Mouse (Mus musculus) intestine, embryonic 16.5 days (tissue): ENCODE results near the gene Cry2. TPM values are rescaled to one million over a fixed set of nuclear protein-coding genes. Genes with fewer than 3 reads are reported as not detected.
"Not testable (repeated sequence)": the region's sequence is repeated elsewhere in the genome, so short reads cannot be mapped to it uniquely, and the experiment has no call there.

ENCODE experiments used
- ATAC-seq: fragments of 200-750 bp; cut with Nextera tagmentation; 2 replicates; pipeline ENCODE4 v1.8.0; 2017; ENCODE audit warnings: moderate TSS enrichment, moderate library complexity
- H3K27ac ChIP-seq: fragments of 300-500 bp; sonication (generic); 2 replicates; pipeline ENCODE4 v1.5.1; 2014; ENCODE audit warnings: mild to moderate bottlenecking, low read length
- H3K27me3 ChIP-seq: fragments of 300-500 bp; sonication (generic); replicated peaks from 2 replicates; pipeline ENCODE4 v1.6.1; 2014; ENCODE audit warnings: low read length, control low read depth, mixed read lengths; ENCODE audit not compliant: control insufficient read depth, insufficient read depth
- H3K36me3 ChIP-seq: fragments of 300-500 bp; sonication (generic); 2 replicates; pipeline ENCODE4 v1.6.1; 2014; ENCODE audit warnings: low read length, control low read depth; ENCODE audit not compliant: control insufficient read depth, insufficient read depth
- H3K4me1 ChIP-seq: fragments of 300-500 bp; sonication (generic); 2 replicates; pipeline ENCODE4 v1.6.1; 2014; ENCODE audit warnings: low read length, control low read depth, mixed read lengths; ENCODE audit not compliant: control insufficient read depth, insufficient read depth
- H3K4me2 ChIP-seq: fragments of 300-500 bp; sonication (generic); 2 replicates; pipeline ENCODE4 v1.6.1; 2014; ENCODE audit warnings: low read depth, low read length, control low read depth
- H3K4me3 ChIP-seq: fragments of 300-500 bp; sonication (generic); 2 replicates; pipeline ENCODE4 v1.5.1; 2014; ENCODE audit warnings: mild to moderate bottlenecking, low read length
- H3K9ac ChIP-seq: fragments of 300-500 bp; sonication (generic); 2 replicates; pipeline ENCODE4 v1.6.1; 2014; ENCODE audit warnings: low read depth, low read length
- H3K9me3 ChIP-seq: fragments of 300-500 bp; sonication (generic); 2 replicates; pipeline ENCODE4 v1.6.1; 2016; ENCODE audit warnings: low read length, control low read depth; ENCODE audit not compliant: control insufficient read depth
- whole genome bisulfite sequencing: fragments of 180-500 bp; shearing (Covaris S2); extraction: QIAGEN DNeasy Blood & Tissue Kit; methylation state at CpG from one replicate; pipeline ENCODE4 v1.1.7; 2014; 5-methylcytosine and 5-hydroxymethylcytosine counted together
- polyA plus RNA-seq: library from polyadenylated mRNA; unstranded; fragments of >200 nt; fragmentation: Nextera tagmentation; extraction: Ambion mirVana; gene quantifications from 2 replicates; pipeline ENCODE4 v1.2.1, GENCODE M21; 2015

Gene Cry2
- polyA plus RNA-seq, 1 experiment from 2014 or later = 15.3 TPM

GRCm38 (mm10) chr2:92408309-92409045, 25.4 kb downstream of the Cry2 start:
- no peak overlapping the region for H3K4me2 ChIP-seq
- H3K4me3 ChIP-seq = no peak overlapping the region
- H3K27me3 ChIP-seq = no peaks in the 10 kb centered on the region
- H3K27ac ChIP-seq = no peak overlapping the region
- H3K9ac ChIP-seq = no peak overlapping the region
- ATAC-seq = no peak
- no peaks in the 10 kb centered on the region for H3K4me1 ChIP-seq
- H3K36me3 ChIP-seq = peaks cover 16% of the 10 kb centered on the region
- 88% methylated on average over 18 of the region's 18 CpGs for WGBS
- no peaks in the 10 kb centered on the region for H3K9me3 ChIP-seq

DNA sequence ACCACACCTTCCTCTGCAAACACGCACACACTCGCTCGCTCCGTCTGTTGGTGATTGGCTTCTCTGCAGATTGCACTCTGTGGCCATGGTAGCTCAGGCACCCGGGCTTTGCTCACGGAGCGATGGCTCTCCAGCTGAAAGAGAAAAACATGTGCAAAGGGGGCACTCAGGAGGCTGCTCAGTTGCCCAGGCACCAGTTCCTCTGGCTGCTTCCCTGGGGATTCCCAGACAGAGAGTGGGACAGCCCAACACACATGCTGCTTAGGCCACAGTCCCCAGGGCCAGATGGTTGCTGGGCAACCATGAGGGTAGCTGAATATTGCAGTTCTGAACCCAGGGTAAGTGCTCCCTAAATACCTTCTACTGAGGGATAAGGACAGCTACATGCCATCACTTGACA, 28.2 kb downstream of the Cry2 start:
- H3K27ac ChIP-seq = no peak overlapping the region
- H3K36me3 ChIP-seq = peaks cover 10% of the 10 kb centered on the region
- H3K4me2 ChIP-seq = no peak overlapping the region
- H3K4me3 ChIP-seq = no peak overlapping the region
- no peaks in the 10 kb centered on the region for H3K9me3 ChIP-seq
- H3K9ac ChIP-seq = no peak overlapping the region
- no peak for ATAC-seq
- H3K27me3 ChIP-seq = peaks cover 3% of the 10 kb centered on the region; the same call in 1 of the 2 replicates
- peaks cover 7% of the 10 kb centered on the region; the same call in 1 of the 2 replicates for H3K4me1 ChIP-seq
- WGBS = 83% methylated on average over 7 of the region's 7 CpGs

- Histone ChIP-seq H3K36me3 (peaks cover 4% of the 10 kb centered on the region), H3K4me2 (no peak overlapping the region), H3K4me3 (no peak overlapping the region), H3K27me3 (peaks cover 6% of the 10 kb centered on the region; the same call in 1 of the 2 replicates), H3K9me3 (no peaks in the 10 kb centered on the region), H3K4me1 (peaks cover 9% of the 10 kb centered on the region; the same call in 1 of the 2 replicates), H3K27ac (no peak overlapping the region), H3K9ac (no peak overlapping the region)
- no peak for ATAC-seq
- WGBS = 85% methylated on average over 6 of the region's 6 CpGs
Measured at GRCm38 (mm10) chr2:92404737-92405136, 29.1 kb downstream of the Cry2 start.

- WGBS = 91% methylated on average over 5 of the region's 5 CpGs
Measured at GRCm38 (mm10) chr2:92403776-92404319, 30.0 kb downstream of the Cry2 start.

GRCm38 (mm10) chr2:92402591-92403326, 31.1 kb downstream of the Cry2 start:
- H3K27ac ChIP-seq = no peak overlapping the region
- peaks cover 6% of the 10 kb centered on the region; the same call in 1 of the 2 replicates for H3K27me3 ChIP-seq
- no peak for ATAC-seq
- WGBS = 64% methylated on average over 4 of the region's 4 CpGs
- H3K9me3 ChIP-seq = no peaks in the 10 kb centered on the region
- no peak overlapping the region for H3K4me3 ChIP-seq
- no peak overlapping the region for H3K4me2 ChIP-seq
- no peak overlapping the region for H3K9ac ChIP-seq
- peaks cover 3% of the 10 kb centered on the region; the same call in 1 of the 2 replicates for H3K36me3 ChIP-seq
- H3K4me1 ChIP-seq = peaks cover 9% of the 10 kb centered on the region; the same call in 1 of the 2 replicates

More at GRCm38 (mm10) chr2:92403776-92404319, 30.0 kb downstream of the Cry2 start:
- Histone ChIP-seq H3K4me3 (no peak overlapping the region), H3K9ac (no peak overlapping the region), H3K27me3 (peaks cover 6% of the 10 kb centered on the region; the same call in 1 of the 2 replicates), H3K27ac (no peak overlapping the region), H3K9me3 (no peaks in the 10 kb centered on the region), H3K4me1 (peaks cover 9% of the 10 kb centered on the region; the same call in 1 of the 2 replicates), H3K36me3 (peaks cover 3% of the 10 kb centered on the region; the same call in 1 of the 2 replicates), H3K4me2 (no peak overlapping the region)
- no peak for ATAC-seq

GRCm38 (mm10) chr2:92401091-92401561, 32.7 kb downstream of the Cry2 start, which contains the start of gene Mapk8ip1:
Gene Mapk8ip1, minus strand, starts transcription at chr2:92401263.
- peak within 1 kb of the TSS; percentile 71 for H3K9ac ChIP-seq
- peak within 1 kb of the TSS; percentile 60 for H3K4me3 ChIP-seq
- WGBS = 3% methylated on average over 28 of the region's 59 CpGs
- no peak within 1 kb of the TSS for H3K27ac ChIP-seq
- peaks cover 9% of the 10 kb centered on the region; the same call in 1 of the 2 replicates for H3K4me1 ChIP-seq
- H3K9me3 ChIP-seq = no peaks in the 10 kb centered on the region
- peaks cover 3% of the 10 kb centered on the region; the same call in 1 of the 2 replicates for H3K36me3 ChIP-seq
- H3K27me3 ChIP-seq = peaks cover 6% of the 10 kb centered on the region; the same call in 1 of the 2 replicates
- ATAC-seq = peak; percentile 78
- peak within 1 kb of the TSS; percentile 94 for H3K4me2 ChIP-seq

DNA sequence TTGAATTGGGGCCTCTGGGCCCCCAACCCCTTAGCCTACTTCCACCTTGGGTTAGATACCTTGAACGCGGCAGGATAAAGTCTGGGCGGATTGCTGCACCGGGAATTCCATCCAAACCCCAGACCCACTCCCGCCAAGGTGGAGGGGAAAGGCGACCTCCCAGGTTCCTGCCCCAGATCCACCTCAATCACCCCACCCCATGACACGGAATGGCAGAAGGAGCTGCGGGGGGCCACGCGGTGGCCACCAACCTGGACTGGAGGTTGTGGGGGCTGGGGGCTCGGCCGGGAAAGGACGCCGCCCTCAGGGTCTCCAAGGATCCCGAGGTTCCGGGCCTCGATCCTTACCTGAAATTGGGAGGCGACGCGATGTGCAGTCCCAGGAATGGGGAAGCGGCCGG, 33.2 kb downstream of the Cry2 start:
- 5% methylated on average over 22 of the region's 22 CpGs for WGBS
- peaks cover 3% of the 10 kb centered on the region; the same call in 1 of the 2 replicates for H3K36me3 ChIP-seq
- peaks cover 6% of the 10 kb centered on the region; the same call in 1 of the 2 replicates for H3K27me3 ChIP-seq
- peak; percentile 33; the same call in 1 of the 2 replicates for ATAC-seq
- H3K27ac ChIP-seq = no peak overlapping the region
- H3K4me3 ChIP-seq = peak overlapping the region; percentile 60
- H3K9me3 ChIP-seq = no peaks in the 10 kb centered on the region
- H3K4me2 ChIP-seq = peak overlapping the region; percentile 94
- peak overlapping the region; percentile 71 for H3K9ac ChIP-seq
- peaks cover 9% of the 10 kb centered on the region; the same call in 1 of the 2 replicates for H3K4me1 ChIP-seq

DNA sequence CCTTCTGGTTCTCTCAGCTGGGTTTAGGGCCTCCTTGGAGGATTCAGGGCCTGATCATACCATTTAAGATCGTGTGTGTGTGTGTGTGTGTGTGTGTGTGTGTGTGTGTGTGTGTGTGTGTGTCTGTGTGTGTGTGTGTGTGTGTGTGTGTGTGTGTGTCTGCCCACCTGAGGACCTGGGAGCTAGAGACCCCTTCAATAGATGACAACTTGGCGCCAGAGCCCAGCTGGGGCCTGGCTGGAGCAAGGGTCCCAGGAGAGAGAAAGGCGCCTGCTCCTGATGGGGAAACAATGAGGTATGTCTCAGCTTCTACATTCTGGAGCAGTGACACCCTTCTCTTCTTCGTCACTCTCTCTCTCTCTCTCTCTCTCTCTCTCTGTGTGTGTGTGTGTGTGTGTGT, 34.0 kb downstream of the Cry2 start:
- not testable (repeated sequence) for H3K4me2 ChIP-seq, H3K27me3 ChIP-seq, H3K36me3 ChIP-seq, H3K27ac ChIP-seq, H3K9me3 ChIP-seq, ATAC-seq, H3K4me3 ChIP-seq, H3K9ac ChIP-seq, H3K4me1 ChIP-seq
- 79% methylated on average over 4 of the region's 4 CpGs for WGBS

- Histone ChIP-seq H3K27ac (no peak overlapping the region), H3K27me3 (peaks cover 6% of the 10 kb centered on the region; the same call in 1 of the 2 replicates), H3K4me2 (no peak overlapping the region), H3K36me3 (no peaks in the 10 kb centered on the region), H3K9me3 (no peaks in the 10 kb centered on the region), H3K4me1 (peaks cover 9% of the 10 kb centered on the region), H3K9ac (no peak overlapping the region), H3K4me3 (no peak overlapping the region)
- ATAC-seq = no peak
- 90% methylated on average over 1 of the region's 1 CpGs for WGBS
Measured at GRCm38 (mm10) chr2:92397436-92397835, 36.4 kb downstream of the Cry2 start.
